Mouse (Mus musculus): Measurements from ENCODE around the gene Gtf2ird1.
"Not testable (repeated sequence)": the region's sequence is repeated elsewhere in the genome, so short reads cannot be mapped to it uniquely, and the experiment has no call there.

Gene Gtf2ird1

DNA sequence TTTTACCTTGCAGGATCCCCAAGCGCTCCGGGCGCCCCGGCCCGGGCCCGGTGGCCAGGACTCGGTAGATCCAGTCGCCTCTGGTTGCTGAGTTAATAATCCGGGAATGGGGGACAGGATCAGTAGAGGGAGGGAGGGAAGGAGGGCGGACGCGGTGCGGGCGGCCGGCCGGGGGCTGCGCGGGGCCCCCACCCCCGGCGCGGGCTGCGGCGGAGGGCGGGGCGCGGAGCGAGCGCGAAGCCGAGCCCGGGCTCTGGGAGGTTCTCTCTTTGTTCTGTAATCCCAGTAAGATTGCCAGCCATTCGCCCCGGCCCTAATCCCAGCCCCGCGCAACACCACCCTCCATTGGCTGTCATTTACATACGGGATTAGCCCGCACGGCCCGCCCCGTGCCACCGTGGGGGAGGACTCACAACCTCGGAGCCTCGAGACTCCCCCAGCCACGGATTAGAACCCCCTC, at the start of gene Gtf2ird1:
Gtf2ird1 (minus strand) TSS at position 214 of the 460 bp plus-strand sequence.
- DNase-seq: peak; percentile 75 to 81

GRCm38 (mm10) chr5:134505810-134506292, 49.3 kb upstream of the Gtf2ird1 start:
- no peak for DNase-seq

DNA sequence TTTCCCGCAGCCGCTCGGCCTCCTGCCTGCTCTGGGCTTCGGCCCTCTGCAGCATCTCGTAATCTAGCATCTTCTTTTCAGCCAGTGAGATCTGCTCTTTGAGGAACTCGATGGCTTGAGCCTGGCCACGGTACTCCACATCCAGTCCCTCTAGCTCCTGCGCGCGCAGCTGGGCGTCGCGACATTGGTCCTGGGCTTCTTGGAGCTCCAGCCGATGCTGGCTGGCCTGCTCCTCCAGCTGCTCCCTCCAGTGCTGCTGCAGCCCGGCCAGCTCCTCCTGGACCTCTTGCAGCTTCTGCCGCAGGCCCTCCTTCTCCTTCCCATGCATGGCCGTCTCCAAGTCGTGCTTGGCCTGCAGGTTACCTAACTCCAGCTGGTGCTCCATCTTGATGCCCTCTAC, 46.1 kb upstream of the Gtf2ird1 start:
- no peak for DNase-seq

DNA sequence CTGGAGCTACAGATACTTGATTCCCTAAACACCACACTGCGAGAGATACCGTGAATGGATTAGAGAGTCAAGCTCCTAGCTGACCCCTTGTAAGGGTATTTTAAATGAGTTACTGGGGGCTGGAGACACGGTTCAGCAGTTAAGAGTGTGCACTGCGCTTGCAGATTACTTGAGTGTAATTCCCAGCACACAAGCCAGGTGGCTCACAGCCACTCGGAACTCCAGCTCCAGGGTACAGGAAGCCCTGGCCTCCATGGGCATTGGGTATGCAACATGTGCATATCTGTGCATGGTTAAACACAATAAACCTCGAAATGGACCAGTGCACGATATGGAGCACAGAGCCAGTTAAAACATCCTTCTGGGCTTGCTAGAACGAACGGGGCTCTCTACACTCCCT, 44.9 kb upstream of the Gtf2ird1 start:
- no peak for DNase-seq

DNA sequence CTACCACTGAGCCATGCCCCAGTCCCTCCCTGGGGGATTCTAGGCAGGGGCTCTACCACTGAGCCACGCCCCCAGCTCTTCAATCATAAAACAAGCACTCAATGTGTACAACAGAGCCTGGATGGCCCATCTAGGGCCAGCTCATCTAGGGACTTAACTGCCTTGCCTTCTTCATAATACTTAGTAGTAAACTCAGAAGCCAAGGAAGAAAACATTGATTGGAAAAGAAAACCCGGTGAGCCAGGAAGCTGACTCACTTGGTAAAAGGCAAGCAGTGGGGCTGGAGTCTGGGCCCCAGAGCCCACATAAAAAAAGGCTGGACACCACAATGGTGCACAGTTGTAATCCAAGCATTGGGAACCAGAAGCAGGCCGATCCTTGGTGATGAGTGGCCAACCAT, 44.2 kb upstream of the Gtf2ird1 start:
- no peak for DNase-seq

DNA sequence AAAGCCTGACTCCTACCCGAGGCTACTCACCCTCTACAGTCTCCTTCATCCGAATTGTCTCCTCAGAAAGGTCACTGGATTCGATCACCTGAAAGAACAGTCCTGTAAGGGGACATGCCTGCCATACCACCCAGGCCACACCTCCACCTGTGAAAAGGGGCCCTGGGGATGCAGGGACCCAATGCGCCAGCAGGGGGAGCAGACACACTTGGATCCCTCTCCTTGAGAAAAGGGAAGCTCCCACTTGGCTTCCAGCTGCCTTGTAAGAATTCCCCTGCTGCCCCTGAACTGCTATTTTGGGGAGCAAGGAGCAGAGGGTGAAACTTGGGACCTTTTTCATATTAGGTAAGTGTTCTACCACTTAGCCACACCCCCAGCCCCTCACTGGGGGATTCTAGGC, 43.5 kb upstream of the Gtf2ird1 start:
- peak; percentile 50 to 62 for DNase-seq

DNA sequence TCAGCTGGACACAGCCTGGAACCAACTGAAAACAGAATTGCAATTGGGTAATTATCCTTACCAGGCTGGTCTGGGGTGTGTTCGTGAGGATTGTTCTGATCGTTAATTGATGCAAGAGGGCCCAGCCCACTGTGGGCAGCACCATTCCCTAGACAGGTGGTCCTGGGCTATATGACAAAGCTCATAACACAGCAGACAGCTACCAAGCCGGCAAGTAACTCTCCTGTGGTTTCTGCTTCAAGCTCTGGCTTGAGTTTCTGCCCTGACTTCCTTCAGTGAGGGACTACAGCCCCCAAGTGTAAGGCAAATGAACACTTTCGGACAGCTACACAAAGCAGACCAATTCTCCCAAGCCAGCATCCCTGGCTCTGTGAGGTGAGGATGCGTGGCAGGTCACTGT, 40.5 kb upstream of the Gtf2ird1 start:
- no peak for DNase-seq

- no peak for DNase-seq
Measured at GRCm38 (mm10) chr5:134495796-134496195, 39.3 kb upstream of the Gtf2ird1 start.

DNA sequence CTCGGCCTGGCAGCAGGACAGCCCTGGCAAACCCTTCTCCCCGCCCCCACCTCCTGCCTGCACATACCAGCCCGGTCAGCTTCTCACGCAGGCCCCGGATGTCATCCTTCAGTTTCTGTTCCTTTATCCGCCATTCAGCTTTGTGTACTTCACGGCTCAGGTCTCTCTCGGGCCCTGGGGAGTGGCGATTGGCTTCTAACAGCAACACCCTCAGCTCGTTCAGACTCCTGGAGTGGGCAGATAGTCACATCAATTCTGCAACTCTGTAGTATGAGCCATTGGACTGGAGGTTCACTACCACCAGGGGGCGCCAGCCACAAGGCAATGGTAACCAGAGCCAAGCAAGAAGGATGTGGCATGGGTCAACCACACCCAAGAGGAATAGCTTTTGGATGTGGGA, 37.6 kb upstream of the Gtf2ird1 start:
- peak; percentile 83 to 88 for DNase-seq

- DNase-seq: no peak
Measured at GRCm38 (mm10) chr5:134492956-134493355, 36.4 kb upstream of the Gtf2ird1 start.

GRCm38 (mm10) chr5:134491712-134492417, 35.3 kb upstream of the Gtf2ird1 start:
- peak; percentile 87 to 91 for DNase-seq

- DNase-seq: no peak
Measured at GRCm38 (mm10) chr5:134491206-134491605, 34.7 kb upstream of the Gtf2ird1 start.

DNA sequence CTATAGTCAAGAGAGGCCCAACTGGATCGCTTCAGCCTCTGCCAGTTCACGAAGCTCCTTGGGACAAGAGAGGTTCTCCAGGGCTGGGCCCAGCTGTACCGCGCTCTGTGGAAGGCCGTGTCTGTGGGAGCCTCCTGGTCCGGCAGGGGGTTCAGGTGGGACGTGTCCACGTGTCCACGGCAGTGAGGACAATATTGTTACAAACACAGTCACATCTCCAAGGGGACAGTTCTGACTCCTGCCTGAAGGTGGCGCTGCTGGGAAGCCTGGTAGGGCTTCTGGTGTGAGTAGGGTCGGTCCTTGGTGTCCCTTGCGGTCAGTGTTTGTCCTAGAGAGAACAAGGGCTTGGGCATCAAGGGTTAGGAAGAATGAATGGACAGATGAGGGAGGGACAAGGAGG, 33.9 kb upstream of the Gtf2ird1 start:
- DNase-seq: peak in 1 of 2 experiments; percentile 29

- DNase-seq: peak in 1 of 2 experiments; percentile 47
Measured at GRCm38 (mm10) chr5:134489583-134489982, 33.1 kb upstream of the Gtf2ird1 start.

- no peak for DNase-seq
Measured at GRCm38 (mm10) chr5:134488596-134488995, 32.1 kb upstream of the Gtf2ird1 start.

- DNase-seq: no peak
Measured at GRCm38 (mm10) chr5:134488042-134488441, 31.5 kb upstream of the Gtf2ird1 start.

GRCm38 (mm10) chr5:134485900-134486665, 29.6 kb upstream of the Gtf2ird1 start:
- peak; percentile 53 to 66 for DNase-seq

GRCm38 (mm10) chr5:134485183-134485730, 28.7 kb upstream of the Gtf2ird1 start:
- no peak for DNase-seq

GRCm38 (mm10) chr5:134483291-134483690, 26.8 kb upstream of the Gtf2ird1 start:
- no peak for DNase-seq

- no peak for DNase-seq
Measured at GRCm38 (mm10) chr5:134482331-134482730, 25.8 kb upstream of the Gtf2ird1 start.

GRCm38 (mm10) chr5:134478886-134479285, 22.4 kb upstream of the Gtf2ird1 start:
- not testable (repeated sequence) for DNase-seq

DNA sequence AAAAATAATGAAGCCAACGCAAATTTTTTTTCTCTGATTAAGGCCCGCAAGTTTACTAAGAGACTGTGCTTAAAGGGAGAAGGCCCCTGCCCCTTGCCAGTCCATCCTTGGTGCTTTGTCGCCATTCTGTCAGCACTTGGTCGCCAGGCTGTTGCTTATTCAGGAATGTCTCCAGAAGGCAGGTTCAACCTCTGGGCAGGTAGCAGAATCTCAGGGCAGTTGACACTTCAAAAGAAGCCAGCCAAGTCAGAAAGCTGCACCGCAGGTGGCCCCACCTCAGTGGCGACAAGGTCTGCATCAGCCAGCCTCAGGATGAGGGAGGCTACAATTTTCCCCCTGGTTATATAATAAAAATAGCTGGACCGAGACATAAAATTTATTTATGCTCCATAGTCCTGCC, 19.2 kb upstream of the Gtf2ird1 start:
- not testable (repeated sequence) for DNase-seq

GRCm38 (mm10) chr5:134475006-134475605, 18.6 kb upstream of the Gtf2ird1 start:
- DNase-seq: no peak

Measured in lung, adult 18-20 months (tissue).